Mouse (Mus musculus) gastrocnemius, postnatal 4 days (tissue): Measurements from ENCODE around the gene Smarcd1. TPM values are rescaled to one million over a fixed set of nuclear protein-coding genes. Genes with fewer than 3 reads are reported as not detected.
"Not testable (repeated sequence)": the region's sequence is repeated elsewhere in the genome, so short reads cannot be mapped to it uniquely, and the experiment has no call there.

ENCODE experiments used
- DNase-seq, 2 experiments: peaks; one replicate each; pipeline ENCODE4 v3.0.0; 2021 to 2022; ENCODE audit warnings: low spot score in 2 of 2, mixed read lengths in 2 of 2
- total RNA-seq, 2 experiments: library from RNA; stranded (reverse); gene quantifications; 2 replicates each; pipeline ENCODE4 v1.2.3; 2021

Smarcd1 gene
- total RNA-seq, 2 experiments from 2014 or later = 26.9 to 34.7 TPM

DNA sequence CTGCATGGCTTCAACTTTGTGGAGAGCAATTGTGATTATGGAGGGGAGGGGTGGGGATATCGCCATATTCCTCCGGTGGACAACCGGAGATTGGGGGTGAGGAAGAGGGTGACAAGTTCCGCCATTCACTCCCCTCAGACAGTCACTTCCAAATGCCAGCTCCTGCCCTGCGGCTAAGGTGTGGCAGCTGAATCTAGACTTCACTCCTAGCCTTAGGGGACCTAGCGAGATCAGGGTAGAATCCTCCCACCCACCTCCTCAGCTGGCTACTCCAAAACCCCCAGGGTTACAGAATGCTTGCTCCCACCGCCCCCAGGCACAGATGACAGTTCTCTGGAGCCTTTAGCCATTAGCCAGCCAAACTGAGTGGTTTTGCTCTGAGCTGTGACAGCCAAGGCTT lies 22.9 kb upstream of the Smarcd1 start:
- DNase-seq = no peak

DNA sequence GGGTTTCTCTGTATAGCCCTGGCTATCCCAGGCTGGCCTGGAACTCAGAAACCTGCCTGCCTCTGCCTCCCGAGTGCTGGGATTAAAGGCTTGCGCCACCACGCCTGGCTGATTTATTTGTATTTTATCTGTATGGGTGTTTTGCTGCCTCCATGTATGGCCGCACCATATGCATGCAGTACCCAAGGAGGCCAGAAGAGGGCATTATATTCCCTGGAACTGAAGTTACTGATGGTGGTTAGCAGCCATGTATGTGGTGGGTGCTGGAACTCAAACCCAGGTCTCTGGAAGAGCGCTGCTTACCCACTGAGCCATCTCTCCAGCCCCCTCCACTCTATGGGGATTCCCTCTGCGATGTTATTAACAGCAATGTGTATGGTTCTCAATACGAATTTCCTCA lies 19.0 kb upstream of the Smarcd1 start:
- DNase-seq = no peak

DNA sequence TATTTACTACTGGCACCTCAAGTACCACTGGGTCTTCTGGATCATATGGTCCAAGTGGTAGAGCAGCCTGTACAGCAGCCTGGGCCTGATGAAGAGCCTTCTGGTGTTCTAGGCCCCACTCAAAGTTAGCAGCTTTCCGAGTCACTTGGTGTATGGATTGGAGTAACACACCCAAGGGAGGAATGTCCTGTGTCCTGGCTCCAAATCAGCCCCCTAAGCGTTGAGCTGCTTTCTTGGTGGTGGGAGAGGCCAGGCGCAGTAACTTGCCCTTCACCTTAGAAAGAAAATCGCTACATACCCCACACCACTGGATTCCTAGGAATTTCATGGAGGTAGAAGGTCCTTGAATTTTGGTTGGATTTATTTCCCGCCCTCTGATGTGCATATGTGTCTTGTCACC lies 17.8 kb upstream of the Smarcd1 start:
- no peak for DNase-seq

DNA sequence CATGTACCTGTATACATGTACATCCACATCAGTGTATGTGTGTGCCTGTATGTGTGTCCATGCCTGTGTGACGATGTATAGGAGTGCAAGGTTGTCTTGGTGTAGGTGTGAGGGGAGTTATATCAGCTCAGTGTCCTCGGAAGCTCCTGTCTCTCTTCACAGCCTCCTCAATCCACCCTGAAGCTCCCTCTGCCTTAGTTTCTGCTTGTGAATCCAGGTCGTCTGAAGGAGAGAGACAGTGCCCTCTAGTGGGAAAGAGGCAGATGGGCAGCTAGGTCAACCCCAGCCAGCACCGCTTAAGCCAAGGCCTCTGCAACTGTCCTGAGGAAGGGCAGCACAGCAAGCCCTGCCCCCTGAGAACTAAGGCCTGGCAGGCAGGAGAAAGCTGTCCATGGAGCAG lies 13.2 kb upstream of the Smarcd1 start:
- DNase-seq = no peak

DNA sequence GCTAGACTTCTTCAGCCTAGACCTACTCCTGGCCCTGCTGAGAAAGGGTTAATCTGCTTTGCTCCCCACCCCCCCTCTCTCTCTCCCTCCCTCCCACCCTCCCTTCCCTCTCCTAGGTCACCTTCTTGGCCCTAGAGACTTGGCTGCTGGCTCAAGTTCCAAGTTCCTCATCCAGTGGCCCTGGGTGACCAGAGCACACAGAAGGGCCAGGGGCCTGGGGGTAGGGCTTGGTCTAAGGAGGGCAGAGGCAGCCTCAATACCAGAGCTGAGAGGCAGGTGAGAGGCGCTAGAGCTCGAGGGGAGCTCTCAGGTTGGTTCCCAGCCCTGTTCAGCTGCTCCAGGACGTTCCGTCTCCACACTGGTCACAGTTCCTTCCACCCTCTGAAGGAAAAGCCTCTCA lies 11.0 kb upstream of the Smarcd1 start:
- no peak for DNase-seq

DNA sequence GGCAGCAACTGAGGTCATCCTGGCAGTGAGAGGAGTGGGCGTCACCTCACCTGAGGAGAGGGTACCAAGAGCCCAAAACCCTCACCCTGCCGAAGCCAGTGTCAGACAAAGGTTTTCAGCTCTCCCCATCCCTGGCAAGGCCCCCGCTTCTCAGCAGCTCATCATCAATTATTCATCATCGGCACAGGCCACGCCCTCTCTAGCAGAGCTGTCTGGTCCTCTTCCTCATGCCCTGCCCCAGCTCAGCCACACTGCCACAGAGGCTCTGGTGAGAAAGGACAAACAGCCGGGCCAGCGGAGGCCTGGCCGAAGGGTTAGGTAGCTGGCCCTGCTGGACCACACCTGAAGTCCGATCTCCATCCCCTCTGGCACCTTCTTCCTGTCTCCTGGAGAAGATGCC lies 10.0 kb upstream of the Smarcd1 start:
- DNase-seq = no peak

DNA sequence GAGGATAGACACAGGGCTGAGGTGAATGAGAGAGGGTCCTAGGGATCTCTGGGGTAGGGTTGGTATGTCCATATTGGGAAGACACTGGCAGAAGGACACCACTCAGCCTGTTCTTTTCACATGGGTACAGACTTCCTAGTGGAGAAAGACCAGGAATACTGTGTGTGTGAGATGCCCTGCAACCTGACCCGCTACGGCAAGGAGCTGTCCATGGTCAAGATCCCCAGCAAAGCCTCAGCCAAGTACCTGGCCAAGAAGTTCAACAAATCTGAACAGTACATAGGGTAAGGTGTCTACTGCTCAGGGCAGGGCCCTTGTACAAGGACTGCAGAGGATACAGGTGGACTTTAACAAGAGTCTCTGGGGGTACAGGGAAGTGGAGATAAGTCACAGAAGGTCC lies 4.6 kb upstream of the Smarcd1 start:
- DNase-seq = no peak

DNA sequence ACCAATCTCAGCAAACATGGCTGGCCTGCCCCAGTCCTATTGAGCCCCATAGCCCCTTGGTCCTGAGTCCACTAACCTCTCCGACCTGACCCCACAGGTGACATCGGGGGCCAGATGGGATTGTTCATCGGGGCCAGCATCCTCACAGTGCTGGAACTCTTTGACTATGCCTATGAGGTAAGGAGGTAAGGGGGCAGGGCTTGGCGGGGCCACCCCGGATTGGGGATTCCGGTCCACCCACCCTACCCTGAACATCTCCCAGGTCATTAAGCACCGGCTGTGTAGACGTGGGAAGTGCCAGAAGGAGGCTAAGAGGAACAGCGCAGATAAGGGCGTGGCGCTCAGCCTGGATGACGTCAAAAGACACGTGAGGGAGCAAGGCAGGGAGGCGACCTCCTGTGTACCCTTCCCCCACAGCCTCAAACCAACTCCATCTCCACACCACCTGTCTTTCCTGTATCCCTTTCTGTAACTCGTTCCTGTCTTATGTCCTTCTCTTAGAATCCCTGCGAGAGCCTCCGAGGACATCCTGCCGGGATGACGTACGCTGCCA lies 3.3 kb upstream of the Smarcd1 start:
- no peak for DNase-seq

DNA sequence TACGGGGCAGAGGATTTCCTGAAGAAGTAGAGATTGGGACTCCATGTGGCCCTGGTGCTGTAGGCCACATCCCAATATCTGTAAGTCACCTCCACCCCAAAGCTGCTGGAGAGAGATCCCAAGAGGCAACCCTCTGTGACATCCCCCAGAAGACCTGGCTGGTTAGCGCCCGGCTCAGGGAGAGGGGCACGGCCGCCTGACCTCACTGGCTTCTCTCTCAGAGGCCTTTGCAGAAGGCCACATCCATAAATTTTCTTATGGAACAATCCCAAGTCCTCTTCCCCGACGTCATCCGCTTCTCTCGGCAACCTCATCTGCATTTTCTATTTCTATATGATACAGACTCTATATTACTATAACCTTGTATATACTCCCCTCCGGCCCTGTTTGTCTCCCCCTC lies 2.2 kb upstream of the Smarcd1 start:
- DNase-seq = no peak

DNA sequence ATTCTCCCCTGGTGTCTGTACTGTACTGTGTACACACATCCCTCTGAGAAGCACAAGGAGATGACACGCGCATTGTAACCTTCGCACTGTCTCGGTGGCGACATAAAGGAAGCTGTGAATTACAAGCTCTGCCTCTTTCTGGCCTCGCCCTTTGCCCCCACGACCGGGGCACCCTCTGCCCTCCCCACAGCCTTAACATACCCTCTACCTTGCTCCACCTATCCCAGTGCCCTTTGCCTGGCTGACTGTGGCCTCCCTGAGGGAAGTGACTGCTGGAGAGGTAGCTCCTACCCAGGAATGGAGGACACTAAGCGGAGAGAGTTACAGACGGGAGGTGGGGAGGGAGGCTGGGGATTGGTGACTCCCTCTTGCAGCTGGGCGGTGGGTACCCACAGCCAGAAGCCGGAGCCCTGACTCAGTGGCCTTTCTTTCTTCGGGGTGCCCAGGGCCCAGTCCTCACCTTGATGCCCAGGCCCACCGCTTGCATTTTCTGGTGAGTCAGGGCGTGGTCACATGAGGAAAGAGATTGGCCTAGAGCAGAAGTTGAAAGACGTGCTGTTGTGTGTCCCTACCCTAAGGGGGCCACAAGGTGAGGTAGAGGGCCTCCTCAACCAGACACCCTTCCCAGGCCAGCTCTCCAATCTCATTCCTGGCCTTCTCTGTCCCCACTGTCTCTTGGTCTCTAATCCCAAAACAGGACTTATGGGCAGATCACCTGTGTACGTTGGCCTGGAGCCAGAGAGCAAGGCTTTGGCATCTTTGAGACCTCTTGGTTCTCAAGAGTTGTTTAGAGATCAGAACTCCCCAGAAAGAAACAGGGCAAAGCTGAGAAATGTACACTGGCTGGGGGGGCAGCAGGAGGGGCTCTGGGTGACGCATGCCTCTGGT lies 1.5 kb upstream of the Smarcd1 start:
- no peak for DNase-seq

DNA sequence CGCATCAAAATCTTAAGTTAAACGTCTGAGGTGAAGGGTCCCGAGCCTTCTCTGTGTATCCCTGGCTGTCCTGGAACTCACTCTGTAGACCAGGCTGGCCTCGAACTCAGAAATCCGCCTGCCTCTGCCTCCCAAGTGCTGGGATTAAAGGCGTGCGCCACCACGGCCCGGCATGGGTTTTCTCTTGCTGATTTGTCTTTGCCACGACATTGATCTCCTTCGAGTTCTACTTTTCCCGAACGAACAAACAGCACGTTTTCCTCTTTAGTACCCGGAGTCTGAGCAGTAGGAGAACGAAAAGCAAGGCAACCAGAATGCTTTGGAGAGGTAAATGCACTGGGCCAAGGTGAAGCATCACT lies 310 bp upstream of the Smarcd1 start:
- not testable (repeated sequence) for DNase-seq

DNA sequence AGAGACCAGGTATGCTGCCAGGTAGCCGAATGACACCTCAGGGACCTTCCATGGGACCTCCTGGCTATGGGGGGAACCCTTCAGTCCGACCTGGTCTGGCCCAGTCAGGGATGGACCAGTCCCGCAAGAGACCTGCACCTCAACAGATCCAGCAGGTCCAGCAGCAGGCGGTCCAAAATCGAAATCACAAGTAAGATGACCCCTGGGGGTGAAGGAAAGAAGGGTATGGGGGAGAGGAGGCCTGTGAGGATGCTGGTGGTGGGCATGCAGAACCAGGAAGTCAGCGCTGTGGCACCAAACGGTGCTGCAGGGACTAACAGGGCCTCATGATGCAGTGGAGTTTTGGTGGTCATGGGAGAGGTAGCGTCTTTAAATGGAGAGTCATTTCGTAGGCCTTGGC lies 1.2 kb downstream of the Smarcd1 start:
- no peak for DNase-seq

DNA sequence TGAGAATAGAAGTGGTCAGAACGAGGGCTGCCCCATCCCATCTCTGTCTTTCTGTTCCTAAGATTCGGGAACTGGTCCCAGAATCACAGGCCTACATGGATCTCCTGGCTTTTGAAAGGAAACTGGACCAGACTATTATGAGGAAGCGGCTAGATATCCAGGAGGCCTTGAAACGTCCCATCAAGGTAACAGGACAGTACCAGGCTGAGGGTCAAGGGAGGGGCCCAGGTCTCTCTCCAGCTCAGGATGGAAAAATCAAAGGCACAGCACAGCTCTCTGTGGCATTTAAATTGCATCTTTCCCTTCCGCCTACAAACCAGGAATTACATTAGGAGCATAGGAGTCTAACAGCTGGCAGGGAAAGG lies 1.7 kb downstream of the Smarcd1 start:
- no peak for DNase-seq

DNA sequence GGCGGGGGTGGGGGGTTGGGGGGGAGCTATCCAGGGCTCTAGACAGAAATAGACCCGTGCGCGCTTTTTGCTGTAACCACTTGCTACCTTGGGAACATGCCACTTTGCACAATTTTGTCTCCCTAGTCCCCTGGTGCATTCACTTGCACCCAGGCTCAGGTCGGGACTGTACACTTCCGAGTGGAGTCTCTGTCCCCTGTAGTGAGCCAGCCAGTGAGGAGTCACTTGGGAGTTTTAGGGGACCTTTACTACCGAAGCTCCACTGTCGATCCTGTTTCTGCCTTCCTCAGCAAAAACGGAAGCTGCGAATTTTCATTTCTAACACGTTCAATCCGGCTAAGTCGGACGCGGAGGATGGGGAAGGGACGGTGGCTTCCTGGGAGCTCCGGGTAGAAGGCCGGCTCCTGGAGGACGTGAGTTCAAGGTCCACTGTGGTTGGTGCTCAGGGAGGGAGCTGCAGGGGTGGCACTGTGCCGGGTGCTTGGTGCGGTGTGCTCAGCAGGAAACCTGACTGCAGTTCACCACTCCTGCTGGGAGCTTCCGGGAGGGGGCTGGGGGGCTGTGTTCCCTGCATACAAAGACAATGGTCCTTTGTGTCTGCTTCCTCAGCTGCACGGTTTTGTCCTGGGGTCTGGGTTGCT lies 2.2 kb downstream of the Smarcd1 start:
- no peak for DNase-seq

DNA sequence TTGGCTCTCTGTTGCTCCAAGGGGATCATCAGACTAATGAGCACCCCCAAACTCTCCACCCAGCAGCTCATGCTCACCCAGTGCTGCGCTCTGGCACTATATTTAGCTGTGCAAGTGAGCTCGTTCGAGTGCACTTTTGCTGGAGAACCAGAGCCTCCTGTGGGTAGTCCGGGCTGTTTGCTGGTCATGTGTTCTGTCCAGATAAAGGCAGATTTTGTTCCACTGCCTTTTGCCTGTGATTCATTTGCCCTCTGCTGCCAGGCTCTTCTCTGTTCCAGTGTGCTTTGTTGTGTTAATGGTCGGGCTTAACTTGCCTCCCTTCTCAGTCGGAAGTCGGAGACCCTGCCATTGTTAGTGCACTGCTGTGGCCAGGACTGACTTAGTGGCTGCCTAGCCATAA lies 3.0 kb downstream of the Smarcd1 start:
- no peak for DNase-seq

DNA sequence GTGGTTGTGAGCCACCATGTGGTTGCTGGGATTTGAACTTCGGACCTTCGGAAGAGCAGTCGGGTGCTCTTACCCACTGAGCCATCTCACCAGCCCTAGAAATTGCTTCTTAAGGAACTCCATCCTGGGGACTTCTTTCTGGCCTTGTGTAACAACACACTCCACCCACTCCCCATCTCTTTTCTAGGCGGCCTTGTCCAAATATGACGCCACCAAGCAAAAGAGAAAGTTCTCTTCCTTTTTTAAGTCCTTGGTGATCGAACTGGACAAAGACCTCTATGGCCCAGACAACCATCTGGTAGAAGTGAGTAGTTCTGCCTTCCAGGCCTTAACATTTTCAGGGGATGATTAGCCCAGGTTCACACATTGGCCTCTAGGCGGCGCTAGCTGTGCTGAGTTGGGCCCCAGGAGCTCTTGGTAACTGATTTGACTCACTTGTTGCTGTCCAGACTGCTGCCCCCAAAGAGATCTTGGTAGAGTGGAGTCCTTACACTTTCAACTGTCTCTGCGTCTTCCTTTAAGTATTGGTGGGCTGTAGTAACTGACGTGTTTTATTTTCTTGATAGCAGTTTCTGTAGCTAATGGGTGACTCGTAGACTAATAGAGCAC lies 3.6 kb downstream of the Smarcd1 start, which contains the start of gene Gm17349:
Gene Gm17349 (minus strand): TSS at position 51 of the 609 bp plus-strand sequence.
- DNase-seq = peak in 1 of 2 experiments; percentile 57

DNA sequence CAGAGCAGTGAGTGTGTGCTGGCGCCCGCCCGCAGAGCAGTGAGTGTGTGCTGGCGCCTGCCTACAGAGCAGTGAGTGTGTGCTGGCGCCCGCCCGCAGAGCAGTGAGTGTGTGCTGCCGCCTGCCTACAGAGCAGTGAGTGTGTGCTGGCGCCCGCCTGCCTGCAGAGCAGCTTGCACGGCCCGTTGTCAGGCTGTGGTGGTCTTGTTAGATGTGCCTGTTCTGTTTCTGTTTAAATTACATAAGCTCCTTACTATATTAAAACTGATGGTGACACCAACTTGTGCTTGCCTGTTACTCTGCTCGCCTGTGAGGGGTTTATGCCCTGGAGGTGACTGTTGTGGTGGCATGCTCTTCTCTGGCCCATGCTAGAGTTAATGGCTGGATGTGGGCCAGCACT lies 6.2 kb downstream of the Smarcd1 start:
- DNase-seq = no peak

DNA sequence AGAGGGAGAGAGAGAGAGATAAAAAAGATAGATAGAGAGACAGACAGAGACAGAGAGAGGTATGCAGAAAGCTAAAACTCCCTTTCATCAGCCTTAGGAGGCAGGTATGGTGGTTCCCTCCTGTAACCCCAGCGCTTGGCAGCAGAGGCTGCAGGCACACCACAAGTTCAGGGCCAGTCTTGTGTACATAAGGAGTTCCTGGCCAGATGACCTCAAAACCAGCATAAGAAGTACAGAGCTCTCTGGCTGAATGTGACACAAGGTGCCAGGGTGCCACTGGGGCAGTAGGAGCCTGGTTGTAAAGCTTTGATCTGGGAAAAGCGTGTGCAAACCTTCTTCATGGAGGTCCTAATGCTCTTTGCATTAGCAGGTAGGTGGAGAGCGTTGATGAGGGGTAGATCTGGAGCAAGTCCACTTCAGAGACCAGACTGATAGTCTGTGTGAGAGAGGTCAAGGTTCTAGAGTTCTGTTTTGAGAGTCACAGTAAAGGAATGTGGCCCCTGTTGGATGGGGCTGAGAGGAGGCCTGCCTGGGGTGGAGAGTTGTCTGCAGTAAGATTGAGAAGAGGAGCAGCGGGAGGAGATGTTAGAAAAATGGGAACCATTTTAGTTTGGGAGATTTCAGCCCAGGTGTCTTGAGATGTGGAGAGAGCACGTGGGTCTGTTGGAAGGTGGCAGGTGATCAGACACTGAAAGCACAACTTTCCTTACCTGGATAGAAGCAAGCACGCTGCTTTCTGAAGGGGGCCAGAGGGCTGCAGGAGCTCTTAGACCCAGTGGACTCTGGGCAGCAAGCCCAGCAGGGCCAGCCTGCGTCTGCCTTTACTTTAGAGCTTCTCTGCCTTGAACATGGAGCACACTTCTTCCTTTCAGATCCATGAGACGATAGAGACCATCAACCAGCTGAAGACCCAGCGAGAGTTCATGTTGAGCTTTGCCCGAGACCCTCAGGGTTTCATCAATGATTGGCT lies 8.6 kb downstream of the Smarcd1 start:
- no peak for DNase-seq

DNA sequence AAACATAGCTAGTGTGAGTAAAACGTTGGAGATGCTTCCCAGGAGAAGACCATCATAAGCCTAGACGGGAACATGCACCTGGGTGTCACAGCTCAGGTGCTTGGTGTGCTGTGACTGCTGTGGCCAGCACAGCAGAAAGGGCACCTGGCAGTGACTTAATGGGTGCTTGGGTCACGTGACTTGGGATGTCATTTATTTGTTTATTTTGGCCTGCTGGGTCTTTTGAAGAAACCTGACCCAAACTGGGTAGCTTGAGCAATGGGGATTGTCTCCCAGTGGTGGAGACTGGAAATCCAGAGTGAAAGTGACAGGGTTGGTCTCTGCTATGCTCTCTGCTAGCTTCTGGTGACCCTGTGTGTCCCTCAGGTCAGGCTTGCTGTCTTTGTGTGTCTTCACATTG lies 9.6 kb downstream of the Smarcd1 start:
- no peak for DNase-seq

DNA sequence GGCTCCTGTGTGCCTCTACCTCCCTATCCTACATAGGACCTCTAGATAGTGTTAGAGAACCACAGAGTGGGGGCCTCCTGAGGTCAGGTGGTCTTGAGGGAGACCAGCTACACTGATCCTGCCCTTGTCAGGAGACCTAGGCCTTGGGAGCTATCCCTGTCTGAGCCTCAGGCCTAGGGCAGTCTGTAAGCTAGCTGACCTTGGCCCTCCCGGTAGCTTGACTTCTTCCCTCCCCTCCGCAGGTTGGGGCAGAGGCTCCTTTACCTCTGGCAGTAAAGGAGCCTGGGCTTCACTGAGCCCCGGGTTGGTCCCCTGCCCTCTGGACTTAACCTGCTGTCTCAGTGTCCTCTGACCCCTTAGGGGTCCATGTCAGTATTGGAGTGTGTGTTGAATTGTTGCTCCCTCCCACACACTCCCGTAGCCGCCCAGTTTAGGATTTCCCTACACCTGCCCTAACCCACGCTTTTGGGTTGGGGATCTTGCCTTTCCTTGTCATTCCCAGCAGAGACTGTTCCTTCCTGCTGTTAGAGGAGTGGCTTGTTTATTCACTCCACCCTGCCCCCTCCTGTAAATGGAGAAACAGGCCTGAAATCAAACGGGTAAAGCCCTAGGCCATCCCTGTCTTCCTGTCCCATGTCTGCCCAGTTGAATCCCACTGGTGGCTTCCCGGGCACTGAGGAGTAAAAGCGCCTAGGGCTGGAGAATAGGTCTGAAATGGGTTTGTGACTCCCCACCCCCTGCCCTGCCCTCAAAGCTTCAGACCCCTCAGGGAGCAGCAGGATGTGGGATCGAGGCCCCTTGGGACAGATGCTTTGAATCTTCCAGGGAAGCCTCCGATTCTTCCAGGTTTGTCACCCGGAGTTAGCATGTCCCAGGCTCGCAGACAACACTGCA lies 11.0 kb downstream of the Smarcd1 start:
- no peak for DNase-seq
